Mouse (Mus musculus) gastrocnemius, adult 8-10 months (tissue): ENCODE results near the gene Pbxip1. TPM values are rescaled to one million over a fixed set of nuclear protein-coding genes. Genes with fewer than 3 reads are reported as not detected.

Source experiments
- DNase-seq, 2 experiments: peaks; one replicate each; pipeline ENCODE4 v3.0.0; 2022; ENCODE audit warnings: low spot score in 2 of 2
- total RNA-seq, 4 experiments: library from RNA; stranded (reverse); gene quantifications; 2 replicates each; pipeline ENCODE4 v1.2.4; 2022

Pbxip1 gene
- total RNA-seq, 4 experiments from 2014 or later, result 248 to 302 (median 260) TPM

- DNase-seq, result no peak
Observed at GRCm38 (mm10) chr3:89481488-89481887, 45.0 kb downstream of the Pbxip1 start.

- DNase-seq, result no peak
Observed at GRCm38 (mm10) chr3:89482249-89482648, 45.7 kb downstream of the Pbxip1 start.

GRCm38 (mm10) chr3:89484766-89485524 is 48.4 kb downstream of the Pbxip1 start:
- DNase-seq, result peak; percentile 52 to 68

GRCm38 (mm10) chr3:89486111-89486510 is 49.6 kb downstream of the Pbxip1 start:
- DNase-seq, result no peak

GRCm38 (mm10) chr3:89486916-89487702 is 50.6 kb downstream of the Pbxip1 start:
- DNase-seq, result no peak

GRCm38 (mm10) chr3:89490790-89491189 is 54.3 kb downstream of the Pbxip1 start:
- DNase-seq, result no peak

GRCm38 (mm10) chr3:89491559-89491958 is 55.1 kb downstream of the Pbxip1 start:
- no peak for DNase-seq

- DNase-seq, result no peak
Observed at GRCm38 (mm10) chr3:89492701-89493151, 56.2 kb downstream of the Pbxip1 start.

- DNase-seq, result no peak
Observed at GRCm38 (mm10) chr3:89494630-89495029, 58.1 kb downstream of the Pbxip1 start.

- DNase-seq, result no peak
Observed at GRCm38 (mm10) chr3:89496366-89496765, 59.9 kb downstream of the Pbxip1 start.

- DNase-seq, result no peak
Observed at GRCm38 (mm10) chr3:89499696-89500095, 63.2 kb downstream of the Pbxip1 start.

Other genes starting within 250 kb of the Pbxip1 start
- 10 to 100 TPM; 14.4 to 21.5 (median 19.2) TPM for gene Gba, start 233.8 kb upstream of the Pbxip1 start, total RNA-seq
- 1 to 10 TPM; 1.8 to 6.1 (median 3.4) TPM for gene Thbs3, start 221.5 kb upstream of the Pbxip1 start, total RNA-seq
- gene Mtx1, start 209.6 kb upstream of the Pbxip1 start, total RNA-seq, result 10 to 100 TPM; 32.0 to 44.5 (median 38.3) TPM
- 1 to 10 TPM in 1 of 4 experiments, under 1 TPM in 3; 0.24 to 1.0 (median 0.52) TPM for gene Muc1, start 207.6 kb upstream of the Pbxip1 start, total RNA-seq
- 10 to 100 TPM; 64.7 to 88.3 (median 74.6) TPM for gene Krtcap2, start 190.7 kb upstream of the Pbxip1 start, total RNA-seq
- under 1 TPM; 0.10 to 0.45 (median 0.11) TPM for gene Trim46, start 190.4 kb upstream of the Pbxip1 start, total RNA-seq
- 10 to 100 TPM; 15.9 to 28.8 (median 19.6) TPM for gene Dpm3, start 177.3 kb upstream of the Pbxip1 start, total RNA-seq
- gene Slc50a1, start 166.1 kb upstream of the Pbxip1 start, total RNA-seq, result 1 to 10 TPM; 6.3 to 9.0 (median 7.7) TPM
- gene Efna1, start 155.6 kb upstream of the Pbxip1 start, total RNA-seq, result 10 to 100 TPM in 1 of 4 experiments, 1 to 10 TPM in 3; 8.7 to 10.8 (median 8.8) TPM
- not detected for gene Efna3, start 113.7 kb upstream of the Pbxip1 start, total RNA-seq
- gene Efna4, start 98.7 kb upstream of the Pbxip1 start, total RNA-seq, result not detected
- gene Adam15, start 86.7 kb upstream of the Pbxip1 start, total RNA-seq, result 10 to 100 TPM; 13.0 to 17.0 (median 16.4) TPM
- gene Dcst2, start 74.7 kb upstream of the Pbxip1 start, total RNA-seq, result under 1 TPM in 1 of 4 experiments, not detected in 3; 0.13 TPM
- gene Dcst1, start 71.5 kb upstream of the Pbxip1 start, total RNA-seq, result not detected
- gene Zbtb7b, start 41.9 kb upstream of the Pbxip1 start, total RNA-seq, result 10 to 100 TPM; 24.0 to 29.5 (median 27.7) TPM
- 1 to 10 TPM in 1 of 4 experiments, not detected in 3; 2.8 TPM for gene Lenep, start 33.9 kb upstream of the Pbxip1 start, total RNA-seq
- 10 to 100 TPM; 37.8 to 46.1 (median 41.6) TPM for gene Flad1, start 24.8 kb upstream of the Pbxip1 start, total RNA-seq
- gene Cks1b, start 18.3 kb upstream of the Pbxip1 start, total RNA-seq, result 1 to 10 TPM; 2.3 to 3.4 (median 2.6) TPM
- gene Shc1, start 18.3 kb upstream of the Pbxip1 start, total RNA-seq, result 10 to 100 TPM; 14.1 to 20.6 (median 17.7) TPM
- gene Pygo2, start 6.5 kb upstream of the Pbxip1 start, total RNA-seq, result 10 to 100 TPM in 3 of 4 experiments, 1 to 10 TPM in 1; 9.2 to 12.3 (median 10.1) TPM
- 1 to 10 TPM; 4.8 to 8.6 (median 6.6) TPM for gene Pmvk, start 17.8 kb downstream of the Pbxip1 start, total RNA-seq
- gene Kcnn3, start 83.5 kb downstream of the Pbxip1 start, total RNA-seq, result 1 to 10 TPM; 1.3 to 2.3 (median 1.8) TPM